In genomic region chr4:108835496-108835895, GRCm38 (mm10) we compare ENCODE assay signal across 8 mouse cellular contexts. TPM values are rescaled to one million over a fixed set of nuclear protein-coding genes. Genes with fewer than 3 reads are reported as not detected.
A peak's percentile ranks its signal among the peaks of the same experiment; 100 is the strongest.
DNase-seq lines count a peak whose midpoint lies in the region; ATAC-seq lines count a peak whose summit lies in the region.

No protein-coding gene starts in this region.

- no peaks in the 10 kb centered on the region for H3K9me3 ChIP-seq in hindbrain, embryonic 11.5 days (ENCODE audit: control insufficient read depth, low read length)
- H3K9me3 ChIP-seq in midbrain, embryonic 13.5 days, result no peaks in the 10 kb centered on the region

- H3K27me3 ChIP-seq in hindbrain, embryonic 11.5 days (ENCODE audit: control insufficient read depth, insufficient read depth, low read length), result no peaks in the 10 kb centered on the region
- H3K27me3 ChIP-seq in midbrain, embryonic 13.5 days, result no peaks in the 10 kb centered on the region

- DNase-seq in kidney, adult 9 months, result peak; percentile 25
- DNase-seq in kidney, postnatal 10 days, result no peak
- DNase-seq in MEL-GATA-1-ER (ENCODE audit: extremely low read depth, low read depth), result peak; percentile 19
- DNase-seq in hindbrain, embryonic 11.5 days (ENCODE audit: low spot score), result no peak
- DNase-seq in spleen, postnatal 4 days (ENCODE audit: low spot score in 2 of 2), result no peak
- DNase-seq in urinary bladder, postnatal 25 days (ENCODE audit: low spot score), result no peak
- DNase-seq in ovary, adult 18-20 months (ENCODE audit: low spot score), result no peak

- H3K4me1 ChIP-seq in hindbrain, embryonic 11.5 days (replicated peaks; ENCODE audit: control insufficient read depth, insufficient read depth, low read length), result peaks cover 4% of the 10 kb centered on the region; the same call in 1 of the 2 replicates
- H3K4me1 ChIP-seq in midbrain, embryonic 13.5 days (replicated peaks), result peaks cover 38% of the 10 kb centered on the region

- no peak overlapping the region for H3K27ac ChIP-seq in hindbrain, embryonic 11.5 days (ENCODE audit: low read depth, low read length)
- peak overlapping the region; percentile 99; the same call in 1 of the 2 replicates for H3K27ac ChIP-seq in midbrain, embryonic 13.5 days

- H3K4me2 ChIP-seq in hindbrain, embryonic 11.5 days (replicated peaks; ENCODE audit: low read depth, low read length), result peak overlapping the region; percentile 68
- peak overlapping the region; percentile 85 for H3K4me2 ChIP-seq in midbrain, embryonic 13.5 days (replicated peaks)

- no peaks in the 10 kb centered on the region for H3K36me3 ChIP-seq in hindbrain, embryonic 11.5 days (ENCODE audit: control insufficient read depth, insufficient read depth, low read length)
- H3K36me3 ChIP-seq in midbrain, embryonic 13.5 days, result peaks cover 3% of the 10 kb centered on the region

- ATAC-seq in hindbrain, embryonic 11.5 days (ENCODE audit: low FRiP score), result no peak
- no peak for ATAC-seq in midbrain, embryonic 13.5 days

- peak overlapping the region; percentile 99; the same call in 1 of the 2 replicates for H3K9ac ChIP-seq in hindbrain, embryonic 11.5 days (ENCODE audit: low read depth, low read length)
- H3K9ac ChIP-seq in midbrain, embryonic 13.5 days (replicated peaks), result peak overlapping the region; percentile 80

- 61% methylated on average over 3 of the region's 3 CpGs for WGBS in hindbrain, embryonic 11.5 days
- 63% methylated on average over 3 of the region's 3 CpGs for WGBS in midbrain, embryonic 13.5 days

- H3K4me3 ChIP-seq in hindbrain, embryonic 11.5 days (ENCODE audit: low read depth, low read length), result peak overlapping the region; percentile 97
- H3K4me3 ChIP-seq in midbrain, embryonic 13.5 days (replicated peaks), result peak overlapping the region; percentile 55

RNA-seq across cellular contexts. Expression of gene Txndc12, which starts 1.1 kb away (rescaled TPM):
- polyA plus RNA-seq in hindbrain, embryonic 11.5 days (2014; fragmentation: Nextera tagmentation; extraction: Ambion mirVana), result 111 and 115 TPM in 2 replicates
- 79.6 and 80.6 TPM in 2 replicates for polyA plus RNA-seq in midbrain, embryonic 13.5 days (2015; fragmentation: Nextera tagmentation; extraction: Ambion mirVana)

RNA-seq across cellular contexts. Expression of gene Btf3l4, which starts 2.1 kb away (rescaled TPM):
- polyA plus RNA-seq in hindbrain, embryonic 11.5 days (2014; fragmentation: Nextera tagmentation; extraction: Ambion mirVana), result 251 and 269 TPM in 2 replicates
- 256 and 274 TPM in 2 replicates for polyA plus RNA-seq in midbrain, embryonic 13.5 days (2015; fragmentation: Nextera tagmentation; extraction: Ambion mirVana)

RNA-seq across cellular contexts. Expression of gene Kti12, which starts 12.1 kb away (rescaled TPM):
- polyA plus RNA-seq in hindbrain, embryonic 11.5 days (2014; fragmentation: Nextera tagmentation; extraction: Ambion mirVana), result 40.5 and 44.1 TPM in 2 replicates
- polyA plus RNA-seq in midbrain, embryonic 13.5 days (2015; fragmentation: Nextera tagmentation; extraction: Ambion mirVana), result 30.6 and 30.9 TPM in 2 replicates

RNA-seq across cellular contexts. Expression of gene A730015C16Rik, which starts 12.9 kb away (rescaled TPM):
- 1.5 and 3.3 TPM in 2 replicates for polyA plus RNA-seq in hindbrain, embryonic 11.5 days (2014; fragmentation: Nextera tagmentation; extraction: Ambion mirVana)
- 2.5 and 2.6 TPM in 2 replicates for polyA plus RNA-seq in midbrain, embryonic 13.5 days (2015; fragmentation: Nextera tagmentation; extraction: Ambion mirVana)

RNA-seq across cellular contexts. Expression of gene Rab3b, which starts 43.4 kb away (rescaled TPM):
- 35.3 and 36.4 TPM in 2 replicates for polyA plus RNA-seq in hindbrain, embryonic 11.5 days (2014; fragmentation: Nextera tagmentation; extraction: Ambion mirVana)
- 69.7 and 79.4 TPM in 2 replicates for polyA plus RNA-seq in midbrain, embryonic 13.5 days (2015; fragmentation: Nextera tagmentation; extraction: Ambion mirVana)

Comparison
In these comparisons a context has a peak if more than half of its experiments do, and no peak if none do; other contexts are left out.
1. DNase-seq: peak in kidney, adult 9 months (single experiment) and MEL-GATA-1-ER (single experiment); none in kidney, postnatal 10 days (single experiment), hindbrain, embryonic 11.5 days (single experiment), spleen, postnatal 4 days (0 of 2), urinary bladder, postnatal 25 days (single experiment) and ovary, adult 18-20 months (single experiment).